Mouse (Mus musculus) intestine, embryonic 16.5 days (tissue): ENCODE measurements around the gene Prlhr. TPM values are rescaled to one million over a fixed set of nuclear protein-coding genes. Genes with fewer than 3 reads are reported as not detected.
A peak's percentile ranks its signal among the peaks of the same experiment; 100 is the strongest.

ENCODE experiments used
- ATAC-seq: fragments of 200-750 bp; cut with Nextera tagmentation; 2 replicates; pipeline ENCODE4 v1.8.0; 2017; ENCODE audit warnings: moderate TSS enrichment, moderate library complexity
- H3K27ac ChIP-seq: fragments of 300-500 bp; sonication (generic); 2 replicates; pipeline ENCODE4 v1.5.1; 2014; ENCODE audit warnings: mild to moderate bottlenecking, low read length
- H3K27me3 ChIP-seq: fragments of 300-500 bp; sonication (generic); replicated peaks from 2 replicates; pipeline ENCODE4 v1.6.1; 2014; ENCODE audit warnings: low read length, control low read depth, mixed read lengths; ENCODE audit not compliant: control insufficient read depth, insufficient read depth
- H3K36me3 ChIP-seq: fragments of 300-500 bp; sonication (generic); 2 replicates; pipeline ENCODE4 v1.6.1; 2014; ENCODE audit warnings: low read length, control low read depth; ENCODE audit not compliant: control insufficient read depth, insufficient read depth
- H3K4me1 ChIP-seq: fragments of 300-500 bp; sonication (generic); 2 replicates; pipeline ENCODE4 v1.6.1; 2014; ENCODE audit warnings: low read length, control low read depth, mixed read lengths; ENCODE audit not compliant: control insufficient read depth, insufficient read depth
- H3K4me2 ChIP-seq: fragments of 300-500 bp; sonication (generic); 2 replicates; pipeline ENCODE4 v1.6.1; 2014; ENCODE audit warnings: low read depth, low read length, control low read depth
- H3K4me3 ChIP-seq: fragments of 300-500 bp; sonication (generic); 2 replicates; pipeline ENCODE4 v1.5.1; 2014; ENCODE audit warnings: mild to moderate bottlenecking, low read length
- H3K9ac ChIP-seq: fragments of 300-500 bp; sonication (generic); 2 replicates; pipeline ENCODE4 v1.6.1; 2014; ENCODE audit warnings: low read depth, low read length
- H3K9me3 ChIP-seq: fragments of 300-500 bp; sonication (generic); 2 replicates; pipeline ENCODE4 v1.6.1; 2016; ENCODE audit warnings: low read length, control low read depth; ENCODE audit not compliant: control insufficient read depth
- whole genome bisulfite sequencing: fragments of 180-500 bp; shearing (Covaris S2); extraction: QIAGEN DNeasy Blood & Tissue Kit; methylation state at CpG from one replicate; pipeline ENCODE4 v1.1.7; 2014; 5-methylcytosine and 5-hydroxymethylcytosine counted together
- polyA plus RNA-seq: library from polyadenylated mRNA; unstranded; fragments of >200 nt; fragmentation: Nextera tagmentation; extraction: Ambion mirVana; gene quantifications from 2 replicates; pipeline ENCODE4 v1.2.1, GENCODE M21; 2015

Gene Prlhr
- polyA plus RNA-seq = not detected in 2 replicates

DNA sequence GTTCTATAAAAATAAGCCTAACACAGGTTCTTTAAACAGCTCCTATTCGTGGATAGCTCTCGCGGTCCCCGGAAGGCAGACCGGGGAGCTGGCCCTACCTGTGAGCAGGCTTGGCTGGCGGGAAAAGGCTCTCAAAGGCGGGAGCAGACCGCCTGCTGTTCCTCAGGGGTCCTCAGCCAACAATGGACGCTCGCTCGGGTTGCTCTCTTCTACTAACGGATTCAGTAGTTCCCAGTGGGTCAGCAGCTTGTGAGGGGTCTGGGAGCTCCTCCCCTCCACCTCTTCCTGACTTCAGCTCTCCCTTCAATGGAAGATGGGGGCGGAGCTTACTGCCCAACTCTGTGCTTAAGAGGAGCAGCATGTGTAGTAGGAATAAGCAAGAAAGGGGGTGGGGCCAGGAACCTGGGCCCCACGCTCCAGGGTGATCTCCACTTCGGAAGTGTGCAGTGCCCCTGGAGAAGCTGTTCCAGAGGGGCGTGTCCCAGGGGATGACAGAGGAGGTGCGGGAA lies at the start of gene Prlhr:
TSS of gene Prlhr (minus strand) at position 51 of the 509 bp plus-strand sequence.
- H3K36me3 ChIP-seq = no peaks in the 10 kb centered on the region
- 9% methylated on average over 17 of the region's 17 CpGs for WGBS
- no peaks in the 10 kb centered on the region for H3K9me3 ChIP-seq
- peak within 1 kb of the TSS; percentile 25 for H3K4me3 ChIP-seq
- H3K27me3 ChIP-seq = peaks cover 26% of the 10 kb centered on the region
- H3K27ac ChIP-seq = no peak within 1 kb of the TSS
- H3K4me2 ChIP-seq = peak within 1 kb of the TSS; percentile 41
- no peak within 1 kb of the TSS for H3K9ac ChIP-seq
- no peak for ATAC-seq
- H3K4me1 ChIP-seq = peaks cover 6% of the 10 kb centered on the region

DNA sequence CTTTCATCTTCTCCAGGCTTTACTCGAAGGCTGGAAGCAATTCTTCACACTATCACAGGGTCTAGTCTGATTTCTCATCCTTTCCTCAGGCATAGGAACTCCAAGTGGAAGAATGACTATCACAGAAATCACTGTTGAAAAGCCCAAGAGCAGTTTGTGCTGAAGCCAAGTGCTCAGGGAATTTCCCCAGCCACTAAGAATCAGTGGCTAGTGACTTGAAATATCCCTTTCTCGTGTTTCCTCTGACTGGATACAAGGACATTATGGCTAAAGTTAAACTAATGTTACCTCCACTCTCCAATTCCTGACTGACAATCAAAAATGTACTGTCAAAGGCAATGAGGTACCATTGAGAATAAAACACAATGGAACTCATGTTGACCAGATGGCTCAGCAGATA lies 47.0 kb upstream of the Prlhr start:
- H3K4me3 ChIP-seq = no peak overlapping the region
- H3K36me3 ChIP-seq = no peaks in the 10 kb centered on the region
- H3K9me3 ChIP-seq = no peaks in the 10 kb centered on the region
- no peaks in the 10 kb centered on the region for H3K4me1 ChIP-seq
- no peak overlapping the region for H3K27ac ChIP-seq
- no peaks in the 10 kb centered on the region for H3K27me3 ChIP-seq
- ATAC-seq = no peak
- no peak overlapping the region for H3K9ac ChIP-seq
- WGBS = 58% methylated on average over 2 of the region's 2 CpGs
- no peak overlapping the region for H3K4me2 ChIP-seq

DNA sequence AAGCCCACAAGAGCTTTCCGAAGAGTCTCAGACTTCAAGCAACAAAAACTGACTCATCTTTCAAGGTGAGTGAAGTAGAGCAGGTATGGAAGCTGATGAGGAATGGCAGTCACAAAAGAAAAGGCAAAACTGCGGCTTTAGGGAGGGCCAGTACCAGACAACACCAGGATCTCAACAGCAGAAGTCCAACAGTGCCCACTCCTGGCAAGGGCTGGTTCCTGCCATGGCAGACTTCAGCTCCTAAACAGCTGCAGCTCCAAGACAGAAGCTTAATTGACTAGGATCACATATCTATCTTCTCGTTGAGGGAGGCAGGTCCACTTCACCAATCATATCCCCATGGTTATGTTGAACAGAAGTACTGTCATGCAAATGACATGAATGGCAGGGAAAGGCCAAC lies 45.3 kb upstream of the Prlhr start:
- H3K27me3 ChIP-seq = no peaks in the 10 kb centered on the region
- H3K36me3 ChIP-seq = no peaks in the 10 kb centered on the region
- no peak overlapping the region for H3K4me2 ChIP-seq
- no peak overlapping the region for H3K9ac ChIP-seq
- 52% methylated on average over 3 of the region's 3 CpGs for WGBS
- H3K9me3 ChIP-seq = no peaks in the 10 kb centered on the region
- no peak for ATAC-seq
- H3K4me3 ChIP-seq = no peak overlapping the region
- no peak overlapping the region for H3K27ac ChIP-seq
- no peaks in the 10 kb centered on the region for H3K4me1 ChIP-seq

DNA sequence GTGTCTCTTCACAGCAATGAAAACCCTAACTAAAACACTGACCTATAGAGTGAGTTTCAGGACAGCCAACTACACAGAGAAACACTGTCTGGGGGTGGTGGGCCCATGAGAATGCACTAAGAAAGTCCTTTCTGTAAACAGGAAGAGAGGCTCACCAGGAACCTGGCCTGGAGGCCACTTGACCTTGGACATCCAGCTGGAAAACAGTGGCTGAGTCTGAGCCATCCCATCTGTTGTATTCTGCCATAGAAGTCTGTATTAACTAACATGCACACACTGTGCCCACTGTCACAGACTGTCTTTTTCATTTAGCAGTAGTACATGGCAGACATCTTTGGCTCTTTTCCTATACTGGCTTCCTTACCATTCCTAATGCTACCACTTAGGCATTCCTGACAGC lies 32.1 kb upstream of the Prlhr start:
- no peaks in the 10 kb centered on the region for H3K36me3 ChIP-seq
- H3K4me3 ChIP-seq = no peak overlapping the region
- H3K27me3 ChIP-seq = no peaks in the 10 kb centered on the region
- ATAC-seq = 0 out of 2 replicates have a peak, but pooled peaks have one; percentile 13
- no peak overlapping the region for H3K4me2 ChIP-seq
- no peaks in the 10 kb centered on the region for H3K4me1 ChIP-seq
- no peaks in the 10 kb centered on the region for H3K9me3 ChIP-seq
- H3K27ac ChIP-seq = no peak overlapping the region
- no peak overlapping the region for H3K9ac ChIP-seq

DNA sequence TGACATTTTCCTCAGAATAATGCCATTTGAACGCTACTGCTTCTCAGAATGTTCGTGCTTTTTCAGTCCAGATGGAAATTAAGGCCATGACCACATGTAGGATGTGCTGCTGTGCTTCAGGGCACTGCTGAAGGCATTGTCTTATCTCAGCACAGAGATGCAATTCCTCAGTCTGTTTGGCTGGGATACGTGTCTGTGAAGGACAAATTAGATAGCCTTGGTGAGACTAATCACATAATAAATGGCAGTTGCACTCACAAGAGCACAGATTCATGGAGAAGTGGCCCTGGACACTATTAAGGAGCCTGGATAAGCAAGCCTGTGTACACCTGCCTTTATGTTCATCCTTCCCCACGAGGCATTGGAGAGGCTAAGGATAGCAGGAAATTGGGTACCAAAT lies 29.1 kb upstream of the Prlhr start:
- Histone ChIP-seq H3K36me3 (no peaks in the 10 kb centered on the region), H3K4me2 (no peak overlapping the region), H3K4me3 (no peak overlapping the region), H3K9me3 (no peaks in the 10 kb centered on the region), H3K9ac (no peak overlapping the region), H3K27ac (no peak overlapping the region), H3K4me1 (no peaks in the 10 kb centered on the region), H3K27me3 (no peaks in the 10 kb centered on the region)
- WGBS = 73% methylated on average over 4 of the region's 4 CpGs
- ATAC-seq = no peak

DNA sequence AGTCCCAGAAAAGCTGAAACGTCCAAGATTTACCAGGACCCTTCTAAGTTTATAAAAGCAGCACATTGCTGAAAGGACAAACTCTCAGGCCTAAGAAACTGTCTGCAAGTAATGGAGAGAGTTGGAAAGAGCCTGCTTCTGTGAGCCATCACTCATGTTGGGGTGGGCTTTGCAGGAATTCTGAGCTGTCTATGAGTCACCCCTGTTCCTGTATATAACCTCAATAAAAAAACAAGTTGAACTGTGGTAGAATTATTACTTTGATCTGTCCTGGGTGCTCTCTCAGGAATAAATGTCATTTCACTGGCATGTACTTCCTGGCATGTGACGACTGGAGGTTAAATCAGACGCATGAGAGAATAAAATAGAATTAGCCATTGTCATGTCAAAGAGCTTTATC lies 27.7 kb upstream of the Prlhr start:
- ATAC-seq = no peak
- Histone ChIP-seq H3K9me3 (no peaks in the 10 kb centered on the region), H3K27ac (no peak overlapping the region), H3K36me3 (no peaks in the 10 kb centered on the region), H3K4me3 (no peak overlapping the region), H3K9ac (no peak overlapping the region), H3K27me3 (no peaks in the 10 kb centered on the region), H3K4me2 (no peak overlapping the region), H3K4me1 (no peaks in the 10 kb centered on the region)
- 44% methylated on average over 3 of the region's 3 CpGs for WGBS

DNA sequence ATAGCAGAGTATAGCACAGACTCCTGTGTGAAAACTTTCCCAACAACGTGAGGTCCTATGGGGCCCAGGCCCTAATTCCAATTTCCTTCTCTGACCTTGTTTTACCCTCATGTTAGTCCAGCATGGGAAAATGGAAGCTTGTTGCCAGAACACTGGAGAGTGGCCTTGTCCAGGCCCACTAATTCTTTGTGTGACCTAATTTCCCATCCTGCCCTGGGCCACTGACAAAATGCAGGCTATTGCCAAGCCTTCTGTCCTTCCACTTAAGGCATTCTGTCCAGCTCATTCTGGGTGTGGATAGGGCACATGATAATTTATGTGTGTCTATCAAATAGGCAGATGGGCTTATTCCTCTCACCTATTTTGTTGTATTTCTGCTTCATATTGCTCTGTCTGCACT lies 21.5 kb upstream of the Prlhr start:
- Histone ChIP-seq H3K9ac (no peak overlapping the region), H3K36me3 (no peaks in the 10 kb centered on the region), H3K9me3 (no peaks in the 10 kb centered on the region), H3K4me1 (no peaks in the 10 kb centered on the region), H3K27me3 (no peaks in the 10 kb centered on the region), H3K4me3 (no peak overlapping the region), H3K27ac (no peak overlapping the region), H3K4me2 (no peak overlapping the region)
- ATAC-seq = no peak
- WGBS = 81% methylated on average over 1 of the region's 1 CpGs

DNA sequence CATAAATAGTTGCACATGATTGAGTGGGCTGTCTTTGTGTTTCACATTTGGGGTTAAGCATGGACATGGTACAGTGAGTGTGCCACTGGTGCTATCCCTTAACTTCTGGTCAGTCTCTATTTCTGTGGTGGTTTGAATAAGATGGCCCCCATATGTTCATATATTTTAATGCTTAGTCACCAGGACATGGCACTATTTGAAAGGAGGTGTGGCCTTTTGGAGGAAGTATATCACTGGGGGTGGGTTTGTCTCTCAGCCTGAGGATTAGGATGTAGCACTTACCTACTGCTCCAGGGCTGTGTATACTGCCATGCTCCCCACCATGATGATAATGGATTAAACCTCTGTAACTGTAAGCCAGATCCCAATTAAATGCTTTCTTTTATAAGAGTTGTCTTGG lies 17.2 kb upstream of the Prlhr start:
- Histone ChIP-seq H3K27ac (no peak overlapping the region), H3K9me3 (no peaks in the 10 kb centered on the region), H3K9ac (no peak overlapping the region), H3K4me1 (no peaks in the 10 kb centered on the region), H3K27me3 (no peaks in the 10 kb centered on the region), H3K4me2 (no peak overlapping the region), H3K36me3 (no peaks in the 10 kb centered on the region), H3K4me3 (no peak overlapping the region)
- no peak for ATAC-seq

DNA sequence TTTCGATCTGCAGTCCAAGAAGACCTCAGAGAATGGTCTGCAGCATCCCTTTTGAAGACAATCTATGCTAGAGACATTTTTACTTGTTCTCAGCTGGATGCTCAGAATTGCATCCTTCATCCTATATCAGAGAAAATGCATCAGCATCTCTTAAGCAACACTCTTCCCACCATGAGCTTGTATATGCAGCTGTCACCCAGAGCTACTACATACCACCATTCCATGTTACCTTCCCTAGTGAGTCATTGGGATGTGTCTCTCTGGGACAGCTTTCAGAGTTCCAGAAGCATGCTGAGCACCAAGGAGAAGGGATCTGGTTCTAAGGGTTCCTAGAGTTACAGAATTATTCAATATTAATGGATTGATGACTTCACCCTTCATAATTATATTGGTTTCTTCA lies 10.8 kb upstream of the Prlhr start:
- H3K36me3 ChIP-seq = no peaks in the 10 kb centered on the region
- H3K27me3 ChIP-seq = no peaks in the 10 kb centered on the region
- H3K4me2 ChIP-seq = no peak overlapping the region
- H3K4me1 ChIP-seq = no peaks in the 10 kb centered on the region
- ATAC-seq = no peak
- H3K9ac ChIP-seq = no peak overlapping the region
- 23% methylated on average over 1 of the region's 1 CpGs for WGBS
- H3K4me3 ChIP-seq = no peak overlapping the region
- no peaks in the 10 kb centered on the region for H3K9me3 ChIP-seq
- H3K27ac ChIP-seq = no peak overlapping the region

DNA sequence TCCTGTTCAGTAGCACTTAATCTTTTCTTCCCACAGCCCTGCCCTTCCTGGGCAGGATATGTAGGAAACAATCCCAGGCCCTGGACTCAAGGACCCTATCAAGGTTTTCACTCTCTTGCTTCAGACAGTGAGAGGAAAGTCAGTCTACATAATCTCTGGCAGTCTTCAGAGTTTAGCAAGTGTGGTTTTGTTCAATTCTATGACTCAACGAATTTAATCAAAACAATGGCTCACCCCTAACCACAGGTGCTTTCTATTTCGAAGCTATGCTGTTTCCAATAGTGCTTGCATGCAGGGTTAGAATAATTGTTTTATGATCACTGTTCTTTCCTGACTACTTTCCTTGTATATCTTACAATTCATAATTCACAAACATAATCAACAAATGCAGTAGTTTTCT lies 9.7 kb upstream of the Prlhr start:
- Histone ChIP-seq H3K27me3 (no peaks in the 10 kb centered on the region), H3K4me3 (no peak overlapping the region), H3K4me2 (no peak overlapping the region), H3K36me3 (no peaks in the 10 kb centered on the region), H3K27ac (no peak overlapping the region), H3K9ac (no peak overlapping the region), H3K4me1 (no peaks in the 10 kb centered on the region), H3K9me3 (no peaks in the 10 kb centered on the region)
- no peak for ATAC-seq
- WGBS = 51% methylated on average over 2 of the region's 2 CpGs
